Mouse (Mus musculus): ENCODE data around the gene Gfm1. TPM values are rescaled to one million over a fixed set of nuclear protein-coding genes. Genes with fewer than 3 reads are reported as not detected.

The Gfm1 gene
- 100 to 1,000 TPM; 229 to 255 TPM for total RNA-seq (2021)
- long read RNA-seq, experiment 1, full-length matches to known transcripts, result 101 of 117 reads
- long read RNA-seq, experiment 1, partial matches to known transcripts, result 9 of 117 reads
- long read RNA-seq, experiment 1, other reads (novel, unspliced or antisense), result 7 of 117 reads
- long read RNA-seq, experiment 2, full-length matches to known transcripts, result 39 of 53 reads
- long read RNA-seq, experiment 2, partial matches to known transcripts, result 3 of 53 reads
- long read RNA-seq, experiment 2, other reads (novel, unspliced or antisense), result 11 of 53 reads

- DNase-seq, result peak; percentile 92
Measured at GRCm38 (mm10) chr3:67429999-67430380, at the start of gene Gfm1. TSS of gene Gfm1 (plus strand) at chr3:67430096.

DNA sequence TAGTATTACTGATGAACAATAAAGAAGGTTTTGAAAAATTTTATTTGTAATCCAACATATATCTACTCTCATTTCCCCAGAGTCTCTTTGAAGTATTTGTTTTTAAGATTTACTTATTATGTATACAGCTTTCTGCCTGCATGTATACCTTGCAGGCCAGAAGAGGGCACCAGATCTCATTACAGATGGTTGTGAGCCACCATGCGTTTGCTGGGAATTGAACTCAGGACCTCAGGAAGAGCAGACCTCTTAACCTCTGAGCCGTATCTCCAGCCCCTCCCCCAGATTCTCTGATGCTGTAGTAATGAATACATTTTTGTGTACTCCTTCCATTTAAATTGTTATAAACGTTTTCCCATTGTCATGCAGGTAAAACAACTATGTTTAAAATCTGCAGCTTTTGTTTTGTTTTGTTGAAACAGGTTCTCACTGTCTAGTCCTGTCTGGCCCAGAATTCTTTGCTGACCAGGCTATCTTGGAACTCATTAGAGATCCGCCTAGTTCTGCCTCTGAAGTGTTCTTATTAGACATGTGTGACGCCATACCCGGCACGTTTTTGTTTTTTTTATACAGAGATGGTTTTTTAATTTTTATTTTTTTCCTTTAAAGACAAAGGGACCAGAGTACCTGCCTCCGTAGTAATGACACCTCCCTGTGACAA lies 428 bp upstream of the Gfm1 start:
- no peak for DNase-seq

GRCm38 (mm10) chr3:67434011-67434410 lies 4.1 kb downstream of the Gfm1 start:
- DNase-seq, result no peak

- no peak for DNase-seq
Measured at GRCm38 (mm10) chr3:67447143-67447542, 17.2 kb downstream of the Gfm1 start.

GRCm38 (mm10) chr3:67449660-67450059 lies 19.8 kb downstream of the Gfm1 start:
- DNase-seq, result peak in 1 of 2 experiments; percentile 15

DNA sequence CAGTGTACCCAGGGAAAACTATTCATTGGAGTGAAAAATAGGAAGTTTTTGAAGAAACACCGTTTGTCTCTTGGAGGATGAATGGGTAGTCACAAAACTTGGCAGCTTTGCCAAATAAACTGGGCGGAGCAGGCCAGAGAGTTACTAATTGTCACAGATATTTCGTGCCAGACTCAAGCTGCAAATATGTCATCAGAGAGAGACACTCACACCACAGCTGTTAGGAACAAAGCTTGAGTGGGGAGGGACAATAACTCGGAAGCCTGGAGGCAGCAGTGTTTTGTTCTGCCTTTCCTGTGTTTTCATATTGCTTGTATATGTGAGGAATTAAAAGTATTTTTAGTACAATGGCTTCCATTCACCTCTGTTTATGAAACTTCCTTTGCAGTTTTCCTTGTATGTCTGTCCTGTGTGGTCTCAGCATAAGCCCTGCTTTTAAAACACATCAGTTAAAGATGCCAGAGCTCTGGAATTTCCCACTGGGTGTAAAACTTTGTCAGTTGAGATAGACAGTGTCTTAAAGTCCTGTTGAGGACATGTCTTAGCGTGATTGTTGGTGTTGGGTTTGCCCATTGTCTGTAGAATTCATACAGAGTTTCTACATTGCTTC lies 20.8 kb downstream of the Gfm1 start:
- peak; percentile 14 to 28 for DNase-seq

GRCm38 (mm10) chr3:67459881-67460280 lies 30.0 kb downstream of the Gfm1 start:
- DNase-seq, result no peak

DNA sequence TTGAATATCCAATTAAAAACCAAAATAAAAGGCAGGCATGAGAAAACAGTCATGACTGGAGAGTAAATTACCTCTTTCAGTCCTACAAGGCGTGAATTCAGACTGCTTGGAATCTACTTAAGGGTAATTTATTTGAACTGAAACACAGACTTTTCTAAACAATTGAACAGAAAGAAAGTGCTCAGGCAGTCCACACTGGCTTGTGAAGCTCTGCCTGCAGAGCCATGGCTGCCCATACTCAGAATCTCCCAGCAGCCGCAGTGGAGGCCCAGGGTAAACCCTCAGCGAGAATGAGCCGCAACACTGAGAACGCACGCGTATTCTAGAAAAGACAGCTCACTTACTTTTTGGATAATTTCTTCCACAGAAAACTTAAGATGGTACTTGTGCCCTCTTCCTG lies 32.1 kb downstream of the Gfm1 start:
- DNase-seq, result no peak

DNA sequence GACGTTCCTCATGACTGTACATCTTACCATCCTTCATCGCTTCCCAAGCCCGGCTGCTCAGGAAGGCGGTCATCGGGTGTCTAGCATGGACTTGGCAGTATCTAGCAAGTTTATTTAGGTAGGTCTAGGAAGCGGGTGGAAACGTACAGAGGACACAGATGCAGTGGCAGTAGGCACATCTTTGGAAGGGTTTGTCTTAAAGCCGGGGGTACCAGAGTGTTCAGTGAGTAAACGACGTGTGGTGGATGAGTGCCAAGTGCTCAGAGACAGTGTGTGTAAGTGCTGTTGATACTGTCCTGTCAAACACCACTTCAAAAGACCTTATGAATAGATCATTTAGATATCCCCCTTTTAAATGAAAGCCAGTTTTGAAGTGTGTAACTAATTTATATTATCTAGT lies 32.7 kb downstream of the Gfm1 start:
- DNase-seq, result no peak

DNA sequence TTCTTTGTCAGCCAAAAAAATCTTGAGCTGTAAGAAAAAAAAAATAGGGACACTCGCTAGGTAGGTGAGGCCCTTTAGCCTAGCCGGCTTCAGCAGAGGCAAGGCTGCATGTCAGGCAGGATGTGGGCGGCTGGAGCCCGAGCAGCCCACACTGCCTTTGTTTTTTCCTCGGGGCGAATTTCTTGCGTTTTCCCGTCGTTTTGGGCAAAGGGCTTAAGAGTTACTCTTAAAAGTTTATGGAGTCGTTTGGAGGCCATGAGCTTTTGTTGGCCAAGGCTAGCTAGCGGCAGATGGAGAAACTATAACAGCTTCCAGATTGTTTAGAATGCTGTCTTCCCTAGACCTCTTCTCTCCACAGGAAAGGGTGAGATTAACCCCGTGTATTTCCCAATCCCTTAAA lies 33.1 kb downstream of the Gfm1 start:
- DNase-seq, result no peak

DNA sequence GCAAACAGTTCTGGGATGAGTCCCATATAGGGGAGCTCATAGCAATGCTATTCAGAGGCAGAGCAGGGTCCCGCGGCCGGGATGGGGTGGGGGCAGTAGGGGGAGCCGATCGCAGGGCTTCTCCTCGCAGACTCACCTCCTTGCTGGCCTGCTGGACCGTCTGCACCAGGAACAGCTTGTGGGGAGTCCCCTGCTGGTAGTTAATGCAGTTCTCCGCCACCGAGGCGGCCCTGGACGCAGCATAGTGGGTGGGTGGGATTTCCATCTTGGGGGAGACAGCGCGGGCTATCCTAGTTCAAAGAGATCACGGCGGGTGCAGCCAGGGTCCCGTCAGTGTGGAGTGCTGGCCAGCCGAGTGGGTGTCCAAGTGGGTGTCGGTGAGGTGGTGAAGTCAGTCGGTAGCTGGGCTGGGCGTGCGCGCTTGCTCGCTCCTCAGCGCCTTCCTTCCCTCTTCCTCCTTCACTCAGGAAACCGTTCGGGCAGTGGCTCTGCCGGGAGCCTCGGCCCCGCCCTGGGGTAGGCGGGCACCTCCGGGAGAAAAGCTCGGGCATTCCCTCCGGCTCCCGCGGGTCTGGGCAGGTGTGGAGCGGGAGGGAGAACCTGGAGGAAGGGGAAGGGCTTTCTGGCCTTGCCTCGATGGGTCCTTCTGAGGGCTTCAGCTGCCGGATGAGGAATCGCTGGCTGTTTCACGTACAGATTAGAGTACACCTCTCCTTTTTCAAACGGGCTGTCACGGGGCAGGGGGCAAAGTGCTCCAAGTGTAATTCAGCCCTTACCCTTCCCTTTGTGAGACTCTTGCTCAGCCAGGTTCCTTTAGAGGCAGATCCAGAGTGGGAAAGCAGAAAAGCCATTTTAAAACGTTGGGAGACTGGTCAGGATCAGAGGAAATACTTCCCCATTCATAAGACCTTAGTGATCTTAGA lies 33.8 kb downstream of the Gfm1 start, which contains the start of gene Lxn:
Gene Lxn, minus strand, starts transcription at position 477 of the 923 bp plus-strand sequence.
- DNase-seq, result peak; percentile 76 to 80

DNA sequence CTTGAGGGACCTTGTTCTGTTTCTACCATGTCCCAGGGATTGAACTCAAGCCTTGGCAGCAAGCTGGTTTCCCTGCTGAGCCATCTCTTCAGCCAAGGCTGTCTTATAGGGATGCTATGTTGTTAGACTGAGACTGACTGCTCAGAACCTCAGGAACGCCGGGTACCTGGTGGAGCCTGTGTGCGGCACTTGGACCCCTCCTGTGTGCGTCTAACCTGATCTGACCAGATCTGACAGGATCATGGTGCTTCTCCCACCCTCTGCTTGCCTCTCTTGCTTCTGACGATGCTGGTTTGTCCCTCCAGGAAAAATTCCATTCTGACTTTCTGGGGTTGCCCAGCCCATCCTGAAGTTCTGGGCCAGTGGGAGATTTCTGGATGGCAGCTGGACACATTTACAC lies 36.7 kb downstream of the Gfm1 start:
- no peak for DNase-seq

- no peak for DNase-seq
Measured at GRCm38 (mm10) chr3:67467281-67467680, 37.4 kb downstream of the Gfm1 start.

DNA sequence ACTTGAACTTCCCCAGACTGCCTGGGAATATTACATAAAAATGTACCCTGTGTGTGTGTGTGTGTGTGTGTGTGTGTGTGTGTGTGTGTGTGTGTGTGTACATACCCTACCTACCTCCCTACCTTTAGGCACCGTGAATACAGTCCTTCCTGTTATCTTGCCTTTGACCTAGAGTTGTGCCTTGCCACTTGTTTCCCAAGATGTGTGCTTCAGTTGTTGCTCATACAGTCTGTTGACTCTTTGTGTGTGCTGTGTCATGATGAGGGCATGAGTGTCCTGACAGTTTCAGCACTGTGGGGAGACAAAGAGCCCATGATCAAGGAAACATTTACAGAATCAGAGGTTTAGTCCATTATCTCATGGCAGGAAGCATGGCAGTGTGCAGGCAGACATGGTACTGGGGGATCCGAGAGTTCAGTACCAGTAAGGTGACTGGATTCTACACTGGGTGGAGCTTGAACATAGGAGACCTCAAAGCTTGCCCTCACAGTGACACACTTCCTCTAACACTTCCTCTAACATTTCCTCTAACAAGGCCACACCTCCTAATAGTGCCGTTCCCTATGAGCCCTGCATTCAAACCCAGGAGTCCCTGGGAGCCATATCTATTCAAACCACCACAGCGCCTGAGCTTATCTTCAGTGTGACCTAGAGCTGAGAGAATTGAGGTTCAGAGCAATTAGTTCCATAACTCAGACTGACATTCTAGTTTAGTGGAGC lies 41.7 kb downstream of the Gfm1 start:
- DNase-seq, result no peak

- no peak for DNase-seq
Measured at GRCm38 (mm10) chr3:67473438-67473837, 43.5 kb downstream of the Gfm1 start.

GRCm38 (mm10) chr3:67479806-67480205 lies 49.9 kb downstream of the Gfm1 start:
- no peak for DNase-seq

GRCm38 (mm10) chr3:67482400-67482799 lies 52.5 kb downstream of the Gfm1 start:
- no peak for DNase-seq

DNA sequence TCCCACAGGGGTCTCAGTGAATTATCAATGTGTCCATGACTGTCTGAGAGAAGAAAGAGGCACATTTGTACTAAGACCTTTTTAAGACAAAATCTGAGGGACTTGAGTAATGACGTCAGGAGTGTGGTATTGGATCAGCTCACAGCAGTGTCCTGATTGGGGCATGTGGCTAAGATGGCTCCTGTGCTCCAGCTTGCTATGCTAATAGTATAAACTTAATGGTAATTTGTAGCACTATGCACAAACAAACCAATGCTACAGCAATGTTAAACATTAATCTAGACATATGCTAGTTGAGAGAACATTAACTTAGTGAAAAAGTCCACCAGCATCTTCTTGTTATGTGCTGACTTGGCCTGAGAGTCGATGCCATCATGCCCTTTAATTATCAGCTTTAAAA lies 55.3 kb downstream of the Gfm1 start:
- DNase-seq, result no peak

DNA sequence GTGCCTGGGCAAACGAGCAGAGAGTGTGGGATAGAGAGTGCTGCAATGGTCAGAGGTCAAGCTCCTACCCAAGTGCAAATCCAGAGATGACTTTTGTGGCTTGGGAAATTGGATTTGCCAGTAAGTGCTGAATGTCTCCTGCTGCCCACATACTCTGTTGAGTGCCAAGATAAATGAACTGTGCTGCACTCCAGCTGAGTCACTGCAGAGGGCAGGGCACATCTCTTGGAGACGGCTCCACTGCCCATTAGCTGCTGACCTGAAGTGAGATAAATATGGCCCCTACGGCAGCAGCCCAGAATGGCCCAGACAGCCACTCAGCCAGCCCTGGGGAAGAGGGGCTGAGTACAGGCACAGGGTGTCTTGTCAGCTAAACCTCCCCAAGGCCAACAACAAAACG lies 60.3 kb downstream of the Gfm1 start:
- DNase-seq, result peak in 1 of 2 experiments; percentile 4

DNA sequence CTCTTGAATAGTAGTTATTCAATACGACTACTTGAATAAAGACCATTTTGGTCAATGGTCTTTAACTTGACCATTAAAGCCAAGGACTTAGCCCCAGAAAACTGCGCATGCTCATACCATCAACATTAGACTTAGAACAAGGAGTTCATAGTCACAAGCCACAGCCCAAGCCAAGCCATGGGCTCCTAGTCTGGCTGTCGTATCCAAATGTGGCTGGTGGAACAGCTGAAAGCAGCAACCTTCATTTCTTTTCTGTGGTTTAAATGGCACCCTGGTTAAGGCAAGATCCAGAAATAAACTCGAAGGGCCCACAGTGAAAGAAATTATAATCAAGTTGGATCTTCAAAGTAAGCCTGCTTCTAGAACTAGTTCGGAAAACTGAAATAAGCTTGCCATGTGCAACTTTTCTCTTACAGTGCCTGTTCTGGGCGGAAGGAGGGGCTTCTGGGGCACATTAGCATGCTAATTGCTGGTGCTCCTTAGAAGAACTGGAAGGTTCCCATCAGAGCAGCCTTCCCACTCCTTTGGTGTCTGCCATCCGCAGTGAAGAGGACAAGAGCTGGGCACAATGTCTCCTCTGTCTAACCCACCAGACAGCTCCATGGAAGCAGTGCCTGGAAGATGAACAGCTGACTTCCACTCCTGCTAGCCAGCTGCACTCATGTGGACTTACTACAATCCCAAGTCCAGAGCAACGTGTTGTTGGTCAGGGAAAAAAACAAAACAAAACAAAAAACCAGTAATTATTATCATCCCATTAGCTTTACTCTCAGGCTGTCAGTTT lies 62.4 kb downstream of the Gfm1 start:
- DNase-seq, result no peak

DNA sequence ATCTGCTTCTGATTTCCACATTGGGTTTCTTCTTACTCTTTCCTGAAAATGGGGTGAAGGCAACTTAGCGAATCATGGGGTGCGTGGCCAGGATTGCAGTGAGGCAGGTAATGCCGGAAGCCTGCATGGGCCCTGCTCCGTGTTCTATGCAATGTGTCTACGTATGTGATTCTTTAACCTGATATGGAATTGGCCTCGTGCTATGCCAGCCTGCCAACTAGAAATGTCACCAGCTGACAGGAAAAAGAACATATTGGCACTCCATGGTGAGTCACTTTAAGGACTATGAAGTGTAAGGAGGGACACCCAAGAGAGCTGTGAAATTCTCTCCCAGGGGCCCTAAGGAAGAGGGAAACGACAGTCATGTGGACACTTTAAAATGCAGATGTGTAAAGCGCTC lies 63.2 kb downstream of the Gfm1 start:
- no peak for DNase-seq
